Mouse (Mus musculus): ENCODE measurements at regions not wholly inside any gene's neighbourhood (a gene's known extent, or its start where the extent isn't known, plus 50 kb on each side); places are given as distances from the start of the nearest gene placed in this dataset.

DNA sequence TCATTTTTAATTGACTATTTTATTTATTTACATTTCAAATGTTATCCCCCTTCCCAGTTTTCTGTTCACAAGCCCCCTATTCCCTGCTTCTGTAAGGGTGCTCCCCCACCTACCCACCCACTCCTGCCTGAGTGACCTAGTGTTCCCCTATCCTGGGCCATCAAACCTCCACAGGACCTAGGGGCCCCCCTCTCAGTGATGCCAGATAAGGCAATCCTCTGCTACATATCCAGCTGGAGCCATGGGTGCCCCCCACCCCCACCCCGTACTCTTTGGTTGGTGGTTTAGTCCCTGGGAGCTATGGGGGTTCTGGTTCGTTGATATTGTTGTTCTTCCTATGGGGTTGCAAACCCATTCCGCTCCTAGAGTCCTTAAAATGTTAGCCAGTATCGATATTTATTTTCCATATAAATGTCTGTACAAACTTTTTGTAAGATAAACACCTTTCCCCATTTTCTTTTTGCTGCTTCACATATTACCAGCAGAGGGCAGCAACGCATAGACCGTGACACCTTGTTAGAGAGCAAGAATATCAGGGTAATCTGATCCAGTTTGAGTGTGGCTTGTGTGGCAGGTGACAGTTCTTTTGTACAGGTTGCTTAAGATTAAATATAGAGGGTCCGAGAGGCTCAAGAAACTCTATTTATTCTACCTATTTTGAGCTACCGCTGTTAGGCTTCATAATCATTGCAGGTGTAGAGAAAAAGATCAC lies 177.2 kb upstream of the Scn7a start:
- DNase-seq (ENCODE audit: low read depth, low spot score) = peak; percentile 60

DNA sequence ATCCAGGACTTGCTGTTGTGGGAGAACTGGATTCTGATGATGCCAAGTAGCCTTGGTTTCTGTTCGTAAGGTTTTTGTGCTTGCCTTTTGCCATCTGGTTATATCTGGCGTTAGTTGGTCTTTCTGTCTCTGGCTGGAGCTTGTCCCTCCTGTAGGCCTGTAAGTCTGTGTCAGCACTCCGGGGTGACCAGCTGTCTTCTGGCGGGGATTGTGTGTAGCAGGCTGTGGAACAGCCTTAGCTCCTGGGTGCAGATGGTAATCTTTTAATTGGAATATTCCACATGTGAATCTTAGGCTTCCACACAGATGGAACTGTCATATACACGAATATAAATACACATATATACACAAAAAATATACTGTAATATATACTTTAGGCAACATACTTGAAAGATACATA lies 156.5 kb upstream of the Scn7a start:
- DNase-seq (ENCODE audit: low read depth, low spot score) = no peak

DNA sequence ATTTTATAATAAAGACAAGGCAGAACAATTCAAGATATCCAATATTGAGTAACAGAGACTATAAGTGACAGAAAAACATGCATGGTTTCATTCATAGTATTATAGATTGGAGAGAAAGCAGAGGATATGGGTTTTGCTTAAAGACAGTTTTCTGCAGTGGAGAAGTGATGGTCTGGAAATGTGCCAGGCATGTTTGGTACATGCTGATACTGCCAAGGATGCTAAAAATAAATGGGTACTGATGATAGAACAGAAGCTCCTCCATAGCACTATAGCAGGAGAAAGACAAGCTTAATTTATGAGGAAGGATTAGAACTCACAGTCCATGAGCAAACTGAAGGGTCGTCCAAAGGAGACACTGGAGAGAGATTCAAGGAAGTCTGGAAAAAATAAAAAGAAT lies 113.3 kb upstream of the Scn7a start:
- no peak for DNase-seq (ENCODE audit: low read depth, low spot score)

DNA sequence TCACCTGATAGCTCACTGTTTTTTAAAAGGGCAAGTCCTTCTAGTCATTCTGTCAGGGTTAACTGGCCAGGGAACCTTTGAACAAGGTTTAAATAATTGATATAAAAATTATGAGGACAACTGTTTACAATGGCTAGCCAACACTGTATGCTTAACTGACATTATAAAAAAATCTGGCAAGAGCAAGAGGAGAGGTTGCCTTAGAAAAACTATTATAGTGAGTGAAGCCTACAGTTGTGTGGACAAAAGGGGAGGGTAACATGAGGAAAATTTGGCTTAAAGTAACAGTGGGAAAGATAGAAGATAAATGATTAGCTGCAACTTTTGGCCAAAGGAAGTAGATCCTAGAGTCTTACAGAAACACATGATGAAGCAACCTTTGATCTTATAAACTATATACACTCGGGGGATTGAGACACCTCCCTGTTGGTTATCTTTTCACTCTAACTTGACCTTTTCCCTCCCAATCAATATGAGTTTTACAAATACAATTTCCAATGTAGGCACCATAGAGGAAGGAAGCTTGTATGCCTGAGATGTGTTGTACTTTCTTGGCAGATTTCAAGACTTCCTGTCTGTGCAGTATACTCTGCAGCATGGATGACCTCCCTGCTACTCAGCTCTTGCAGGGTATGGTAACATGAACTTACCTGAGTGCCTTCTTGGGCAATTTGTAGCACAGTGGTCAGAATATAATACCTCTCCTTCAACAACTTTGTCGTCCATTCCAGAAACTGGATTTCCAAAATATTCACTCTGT lies 82.9 kb upstream of the Scn7a start:
- DNase-seq (ENCODE audit: low read depth, low spot score) = no peak

Data from forelimb bud, embryonic 11.5 days (tissue).